Mouse (Mus musculus): ENCODE results near the gene S100a1. TPM values are rescaled to one million over a fixed set of nuclear protein-coding genes. Genes with fewer than 3 reads are reported as not detected.

The S100a1 gene
- 63.9 and 76.4 TPM in 2 replicates for polyA plus RNA-seq (2012; rRNA removed)

DNA sequence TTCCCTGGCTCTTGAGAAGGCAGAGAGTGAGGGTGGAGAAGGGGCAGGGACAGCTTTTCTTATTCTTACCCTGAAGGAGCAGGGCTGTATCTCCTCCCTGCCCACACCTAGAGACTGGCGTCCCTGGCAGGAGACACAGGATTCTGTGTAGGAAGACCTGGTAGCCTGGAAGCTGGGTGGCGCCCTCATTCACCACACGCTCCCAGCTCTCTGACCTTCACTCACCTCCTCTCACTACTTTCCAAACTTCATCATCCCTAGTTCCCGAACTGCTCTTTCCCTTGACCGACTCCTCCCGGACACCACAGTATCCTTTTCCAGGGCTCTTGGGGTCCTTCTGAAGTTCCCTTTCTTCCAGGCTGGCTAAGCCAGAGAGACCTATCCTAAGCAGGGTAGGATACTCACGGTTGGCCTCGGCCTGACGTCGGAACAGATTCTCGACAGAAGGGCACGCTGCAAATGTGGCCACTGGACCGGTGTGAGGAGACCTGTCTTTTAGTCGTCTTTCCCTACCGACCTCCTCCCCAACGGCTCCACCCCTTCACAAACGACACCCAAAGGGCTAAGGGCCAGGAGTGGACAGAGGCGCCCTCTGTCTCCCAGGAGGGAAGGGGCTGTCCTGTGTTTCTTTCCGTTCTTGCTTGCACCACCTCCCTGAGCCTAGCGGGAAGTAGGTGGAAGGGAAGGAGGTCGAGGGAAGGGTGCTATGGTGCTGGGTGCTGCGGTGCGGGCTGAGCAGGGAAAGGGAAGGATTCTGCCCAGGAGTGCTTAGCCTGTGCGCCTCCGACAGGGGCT is at the start of gene S100a1, which contains the start of gene S100a13:
Gene S100a1, minus strand, starts transcription at position 597 of the 795 bp plus-strand sequence.
Gene S100a13, plus strand, starts transcription at position 640 of the 795 bp plus-strand sequence.

GRCm38 (mm10) chr3:90560008-90560628 is 45.9 kb upstream of the S100a1 start, which contains the start of gene S100a3:
TSS of gene S100a3 (plus strand) at chr3:90560578.

GRCm38 (mm10) chr3:90537141-90537904 is 23.1 kb upstream of the S100a1 start, which contains the start of gene S100a16:
TSS of gene S100a16 (plus strand) at chr3:90537254.

GRCm38 (mm10) chr3:90526580-90526979 is 12.4 kb upstream of the S100a1 start, which contains the start of gene S100a14:
TSS of gene S100a14 (plus strand) at chr3:90526856.

GRCm38 (mm10) chr3:90508950-90509746 is 5.0 kb downstream of the S100a1 start, which contains the start of gene Chtop:
TSS of gene Chtop (minus strand) at chr3:90509498.

GRCm38 (mm10) chr3:90490696-90491256 is 23.4 kb downstream of the S100a1 start, which contains the start of gene Snapin:
TSS of gene Snapin (minus strand) at chr3:90491033.

DNA sequence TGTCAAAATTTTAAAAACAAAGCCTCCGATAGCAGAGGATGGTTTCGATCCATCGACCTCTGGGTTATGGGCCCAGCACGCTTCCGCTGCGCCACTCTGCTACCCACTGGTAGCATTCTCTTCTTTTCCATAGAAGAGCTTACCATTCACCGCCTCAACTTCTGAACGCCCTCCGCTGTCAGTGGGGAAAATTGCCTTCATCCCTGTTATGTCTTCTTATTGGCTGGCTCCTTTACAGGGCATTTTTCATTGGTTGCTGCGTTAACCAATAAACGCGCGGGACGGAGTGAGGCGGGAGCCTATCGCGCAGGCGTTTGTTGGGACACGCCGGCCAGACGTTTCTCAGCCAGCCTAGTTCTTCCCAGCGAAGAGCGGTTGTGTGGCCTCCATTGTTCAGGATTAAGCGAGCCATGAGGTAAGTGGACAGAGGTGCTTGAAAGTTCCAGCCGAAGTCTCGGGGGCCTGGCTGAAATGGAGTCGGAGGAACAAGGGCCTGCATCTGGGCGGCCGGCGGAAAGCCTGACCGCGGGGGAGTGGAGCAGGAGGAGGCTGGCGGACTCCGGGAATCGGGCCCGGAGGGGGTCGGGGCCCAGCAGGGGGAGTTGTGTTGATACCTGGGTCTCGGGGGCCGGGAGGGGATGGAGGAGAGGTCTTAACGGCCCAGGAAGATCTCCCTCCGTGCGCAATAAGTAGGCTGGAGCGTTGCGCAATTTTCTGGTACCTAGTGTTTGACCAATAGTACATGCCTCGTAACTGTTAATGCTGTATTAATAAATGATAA is 38.2 kb downstream of the S100a1 start, which contains the start of gene Ilf2:
Gene Ilf2, plus strand, starts transcription at position 296 of the 781 bp plus-strand sequence.

DNA sequence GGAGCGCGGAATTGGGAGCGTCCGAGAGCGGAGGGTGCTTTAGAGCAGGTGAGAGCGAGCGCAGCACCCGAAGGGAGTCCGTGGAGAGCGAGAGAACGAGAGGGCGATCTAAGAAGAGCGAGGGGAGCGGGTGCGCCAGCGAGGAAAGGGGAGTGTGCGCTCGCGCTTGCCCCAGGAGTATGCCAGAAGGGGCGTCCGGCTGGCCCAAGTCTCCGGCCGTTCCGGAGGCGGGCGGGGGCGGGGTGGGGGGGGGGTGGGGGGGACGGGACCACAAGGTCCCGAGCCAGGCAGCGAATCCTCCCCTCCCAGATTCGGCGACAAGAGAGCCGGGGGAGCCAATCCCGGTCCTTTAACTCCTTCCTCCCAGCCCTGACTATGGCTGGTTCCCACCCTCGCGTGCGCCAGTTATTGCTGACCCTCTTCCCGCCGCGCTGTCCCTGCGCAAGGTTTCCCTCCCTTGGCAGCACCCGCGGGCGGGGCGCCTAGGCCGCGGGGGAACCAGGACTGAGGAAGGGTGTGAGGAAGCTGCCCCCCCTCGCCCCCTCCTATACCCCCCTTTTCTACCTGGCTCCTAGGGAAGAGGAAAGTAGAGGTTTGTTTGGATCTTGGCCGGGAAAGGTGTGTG is 48.4 kb downstream of the S100a1 start, which contains the start of gene Npr1:
Gene Npr1, minus strand, starts transcription at position 181 of the 625 bp plus-strand sequence.

Other genes with a start within 250 kb of the S100a1 start
- gene Dennd4b, start 249.2 kb downstream of the S100a1 start, polyA plus RNA-seq (2012; rRNA removed) = 4.3 and 5.1 TPM in 2 replicates
- gene Gatad2b, start 221.2 kb downstream of the S100a1 start, polyA plus RNA-seq (2012; rRNA removed) = 3.9 and 5.1 TPM in 2 replicates
- 2.1 and 2.4 TPM in 2 replicates for gene Slc27a3, start 124.5 kb downstream of the S100a1 start, polyA plus RNA-seq (2012; rRNA removed)
- 9.3 and 11.7 TPM in 2 replicates for gene Ints3, start 80.8 kb downstream of the S100a1 start, polyA plus RNA-seq (2012; rRNA removed)
- 13.2 and 15.2 TPM in 2 replicates for gene Npr1, start 48.5 kb downstream of the S100a1 start, polyA plus RNA-seq (2012; rRNA removed)
- 24.2 and 24.3 TPM in 2 replicates for gene Ilf2, start 38.3 kb downstream of the S100a1 start, polyA plus RNA-seq (2012; rRNA removed)
- 10.8 and 11.4 TPM in 2 replicates for gene Snapin, start 23.4 kb downstream of the S100a1 start, polyA plus RNA-seq (2012; rRNA removed)
- 41.0 and 42.8 TPM in 2 replicates for gene Chtop, start 4.9 kb downstream of the S100a1 start, polyA plus RNA-seq (2012; rRNA removed)
- 20.9 and 23.5 TPM in 2 replicates for gene S100a13, start within 50 bp of the S100a1 start, polyA plus RNA-seq (2012; rRNA removed)
- 0.13 and 0.25 TPM in 2 replicates for gene S100a14, start 12.5 kb upstream of the S100a1 start, polyA plus RNA-seq (2012; rRNA removed)
- gene S100a16, start 22.9 kb upstream of the S100a1 start, polyA plus RNA-seq (2012; rRNA removed) = 21.5 and 26.1 TPM in 2 replicates
- 0.12 and 0.13 TPM in 2 replicates for gene S100a3, start 46.2 kb upstream of the S100a1 start, polyA plus RNA-seq (2012; rRNA removed)
- not detected in 2 replicates for gene S100a2, start 75.9 kb upstream of the S100a1 start, polyA plus RNA-seq (2012; rRNA removed)
- not detected in 2 replicates for gene Gm42674, start 87.5 kb upstream of the S100a1 start, polyA plus RNA-seq (2012; rRNA removed)
- 3.9 and 6.9 TPM in 2 replicates for gene S100a4, start 89.4 kb upstream of the S100a1 start, polyA plus RNA-seq (2012; rRNA removed)
- gene S100a5, start 94.1 kb upstream of the S100a1 start, polyA plus RNA-seq (2012; rRNA removed) = not detected in 2 replicates
- 33.0 and 39.2 TPM in 2 replicates for gene S100a6, start 98.5 kb upstream of the S100a1 start, polyA plus RNA-seq (2012; rRNA removed)
- 0.11 and 0.12 TPM in 2 replicates for gene S100a7a, start 139.6 kb upstream of the S100a1 start, polyA plus RNA-seq (2012; rRNA removed)
- gene S100a8, start 154.6 kb upstream of the S100a1 start, polyA plus RNA-seq (2012; rRNA removed) = 2,991 and 4,044 TPM in 2 replicates
- 4,014 and 5,626 TPM in 2 replicates for gene S100a9, start 181.3 kb upstream of the S100a1 start, polyA plus RNA-seq (2012; rRNA removed)
- 0.06 and 0.10 TPM in 2 replicates for gene Pglyrp4, start 212.5 kb upstream of the S100a1 start, polyA plus RNA-seq (2012; rRNA removed)